Mouse (Mus musculus) thymus, adult 2 months (tissue): ENCODE data around the gene Xlr5c. TPM values are rescaled to one million over a fixed set of nuclear protein-coding genes. Genes with fewer than 3 reads are reported as not detected.
"Not testable (repeated sequence)": the region's sequence is repeated elsewhere in the genome, so short reads cannot be mapped to it uniquely, and the experiment has no call there.

ENCODE experiments used
- DNase-seq: peaks from one replicate; pipeline ENCODE4 v3.0.0; 2021
- H3K27ac ChIP-seq: fragments of 200-500 bp; 2 replicates; pipeline ENCODE4 v1.5.1; 2012; ENCODE audit warnings: low read length, control low read depth; ENCODE audit not compliant: control insufficient read depth, insufficient read depth
- H3K27me3 ChIP-seq: fragments of 200-500 bp; 2 replicates; pipeline ENCODE4 v1.6.1; 2012; ENCODE audit warnings: mild to moderate bottlenecking, low read length, moderate library complexity, mixed read lengths; ENCODE audit not compliant: control insufficient read depth, insufficient read depth
- H3K36me3 ChIP-seq: fragments of 200-500 bp; 2 replicates; pipeline ENCODE4 v1.6.1; 2012; ENCODE audit warnings: mild to moderate bottlenecking, low read length, moderate library complexity; ENCODE audit not compliant: control insufficient read depth, insufficient read depth
- H3K4me1 ChIP-seq: fragments of 200-500 bp; replicated peaks from 2 replicates; pipeline ENCODE4 v1.6.1; 2012; ENCODE audit warnings: low read length; ENCODE audit not compliant: control insufficient read depth, insufficient read depth
- H3K4me3 ChIP-seq: fragments of 200-500 bp; 2 replicates; pipeline ENCODE4 v1.5.1; 2012; ENCODE audit warnings: mild to moderate bottlenecking, low read length, control low read depth, moderate library complexity; ENCODE audit not compliant: control insufficient read depth, insufficient read depth
- CTCF ChIP-seq: fragments of 200-500 bp; IDR thresholded peaks from 2 replicates; pipeline ENCODE4 v1.5.1; 2012; ENCODE audit warnings: mild to moderate bottlenecking, control low read depth, low read length, moderate library complexity, borderline replicate concordance; ENCODE audit not compliant: control insufficient read depth, poor library complexity, insufficient read depth; ENCODE audit errors: extremely low read depth
- POLR2A ChIP-seq: fragments of 200-500 bp; IDR thresholded peaks from 2 replicates; pipeline ENCODE4 v1.6.1; 2012; ENCODE audit warnings: mild to moderate bottlenecking, low read length, control low read depth, moderate library complexity; ENCODE audit not compliant: control insufficient read depth, poor library complexity, insufficient read depth; ENCODE audit errors: extremely low read depth
- WGBS: fragments of 180-500 bp; shearing (Covaris S2); methylation state at CpG from one replicate; pipeline ENCODE4 v1.1.7; 2018; 5-methylcytosine and 5-hydroxymethylcytosine counted together
- polyA plus RNA-seq: library from polyadenylated mRNA; depleted of rRNA; stranded (reverse); fragments of >200 nt; gene quantifications from 2 replicates; pipeline ENCODE4 v1.2.3, GENCODE M21; 2012; rRNA removed

Xlr5c gene
- polyA plus RNA-seq, 1 experiment: not detected

GRCm38 (mm10) chrX:73321029-73321428 lies 28.3 kb upstream of the Xlr5c start:
- no peak for DNase-seq
- no peaks in the 10 kb centered on the region for H3K4me1 ChIP-seq
- TF ChIP-seq POLR2A (no peak), CTCF (no peak)
- H3K4me3 ChIP-seq: no peak overlapping the region
- H3K36me3 ChIP-seq: no peaks in the 10 kb centered on the region
- no peak overlapping the region for H3K27ac ChIP-seq
- H3K27me3 ChIP-seq: no peaks in the 10 kb centered on the region
- 88% methylated on average over 3 of the region's 3 CpGs for WGBS

GRCm38 (mm10) chrX:73312522-73312921 lies 19.7 kb upstream of the Xlr5c start:
- Histone ChIP-seq H3K27me3 (no peaks in the 10 kb centered on the region), H3K4me1 (no peaks in the 10 kb centered on the region), H3K4me3 (no peak overlapping the region), H3K27ac (no peak overlapping the region), H3K36me3 (no peaks in the 10 kb centered on the region)
- TF ChIP-seq CTCF: no peak
- TF ChIP-seq POLR2A: no peak
- peak; percentile 32 for DNase-seq
- WGBS: 25% methylated on average over 3 of the region's 3 CpGs

GRCm38 (mm10) chrX:73295745-73296144 lies 3.0 kb upstream of the Xlr5c start:
- H3K36me3 ChIP-seq, H3K4me1 ChIP-seq, DNase-seq, H3K27ac ChIP-seq, H3K27me3 ChIP-seq, H3K4me3 ChIP-seq: not testable (repeated sequence)
- WGBS: 82% methylated on average over 8 of the region's 10 CpGs

- H3K4me1 ChIP-seq, H3K36me3 ChIP-seq, H3K4me3 ChIP-seq, H3K27ac ChIP-seq, DNase-seq, H3K27me3 ChIP-seq: not testable (repeated sequence)
- 95% methylated on average over 14 of the region's 14 CpGs for WGBS
Observed at GRCm38 (mm10) chrX:73265270-73265669, 27.5 kb downstream of the Xlr5c start, which contains the start of gene Xlr3c. TSS of gene Xlr3c (minus strand) at chrX:73265390.

GRCm38 (mm10) chrX:73262428-73262827 lies 30.3 kb downstream of the Xlr5c start:
- H3K4me3 ChIP-seq, H3K36me3 ChIP-seq, H3K27me3 ChIP-seq, DNase-seq, H3K4me1 ChIP-seq, H3K27ac ChIP-seq: not testable (repeated sequence)
- WGBS: 83% methylated on average over 1 of the region's 2 CpGs

GRCm38 (mm10) chrX:73242821-73243325 lies 49.9 kb downstream of the Xlr5c start, which contains the start of gene Xlr4c:
TSS of gene Xlr4c (minus strand) at chrX:73243130.
- not testable (repeated sequence) for H3K4me1 ChIP-seq, H3K4me3 ChIP-seq, H3K36me3 ChIP-seq, H3K27me3 ChIP-seq, H3K27ac ChIP-seq
- DNase-seq: peak; percentile 2
- 32% methylated on average over 14 of the region's 14 CpGs for WGBS

Other genes starting within 250 kb of the Xlr5c start
- gene Pnma3, start 228.2 kb downstream of the Xlr5c start, polyA plus RNA-seq: not detected in 2 replicates
- gene Xlr4a, start 210.5 kb downstream of the Xlr5c start, polyA plus RNA-seq: 4.0 and 7.7 TPM in 2 replicates
- 0.97 TPM in 1 of 2 replicates, not detected in the other for gene Xlr3a, start 195.9 kb downstream of the Xlr5c start, polyA plus RNA-seq
- 0.11 and 0.17 TPM in 2 replicates for gene Gm14685, start 175.9 kb downstream of the Xlr5c start, polyA plus RNA-seq
- gene Xlr5b, start 144.2 kb downstream of the Xlr5c start, polyA plus RNA-seq: not detected in 2 replicates
- gene DXBay18, start 143.5 kb downstream of the Xlr5c start, polyA plus RNA-seq: not detected in 2 replicates
- not detected in 2 replicates for gene Spin2d, start 116.0 kb downstream of the Xlr5c start, polyA plus RNA-seq
- 0.56 and 2.8 TPM in 2 replicates for gene Xlr3b, start 100.8 kb downstream of the Xlr5c start, polyA plus RNA-seq
- gene Xlr4b, start 78.6 kb downstream of the Xlr5c start, polyA plus RNA-seq: 8.5 and 13.3 TPM in 2 replicates
- gene F8a, start 64.7 kb downstream of the Xlr5c start, polyA plus RNA-seq: 21.8 and 26.5 TPM in 2 replicates
- 4.1 and 6.8 TPM in 2 replicates for gene Xlr4c, start 49.8 kb downstream of the Xlr5c start, polyA plus RNA-seq
- not detected in 2 replicates for gene Xlr3c, start 27.6 kb downstream of the Xlr5c start, polyA plus RNA-seq
- gene Xlr5a, start within 50 bp of the Xlr5c start, polyA plus RNA-seq: 0.05 TPM in 1 of 2 replicates, not detected in the other
- not detected in 2 replicates for gene Gm45015, start 43.9 kb upstream of the Xlr5c start, polyA plus RNA-seq
- 30.6 and 31.2 TPM in 2 replicates for gene Zfp275, start 49.6 kb upstream of the Xlr5c start, polyA plus RNA-seq
- not detected in 2 replicates for gene Gm18336, start 105.8 kb upstream of the Xlr5c start, polyA plus RNA-seq
- 0.03 and 0.07 TPM in 2 replicates for gene Zfp92, start 118.1 kb upstream of the Xlr5c start, polyA plus RNA-seq
- gene Trex2, start 142.4 kb upstream of the Xlr5c start, polyA plus RNA-seq: 1.7 and 2.2 TPM in 2 replicates
- gene Haus7, start 166.1 kb upstream of the Xlr5c start, polyA plus RNA-seq: 20.8 and 21.4 TPM in 2 replicates
- 83.6 and 91.6 TPM in 2 replicates for gene Bgn, start 190.6 kb upstream of the Xlr5c start, polyA plus RNA-seq
- gene Atp2b3, start 210.1 kb upstream of the Xlr5c start, polyA plus RNA-seq: 0.05 and 0.06 TPM in 2 replicates